Mouse (Mus musculus) CH12.LX (cell line): ENCODE data around the gene Tlcd1. TPM values are rescaled to one million over a fixed set of nuclear protein-coding genes. Genes with fewer than 3 reads are reported as not detected.
A peak's percentile ranks its signal among the peaks of the same experiment; 100 is the strongest.
"Not testable (repeated sequence)": the region's sequence is repeated elsewhere in the genome, so short reads cannot be mapped to it uniquely, and the experiment has no call there.

ENCODE experiments used
- DNase-seq: peaks from one replicate; pipeline ENCODE4 v3.0.0-alpha.2; 2013; ENCODE audit errors: extremely low read depth
- H3K27ac ChIP-seq: 2 replicates; pipeline ENCODE4 v1.5.1; 2012; ENCODE audit warnings: low read depth, mild to moderate bottlenecking, control low read depth, moderate library complexity; ENCODE audit not compliant: insufficient read depth
- H3K27me3 ChIP-seq: replicated peaks from 2 replicates; pipeline ENCODE3; 2012; ENCODE audit warnings: inconsistent platforms
- H3K36me3 ChIP-seq, 2 experiments: replicated peaks in 1 of 2; 2 replicates each; pipeline versions ENCODE3 to v1.6.1; 2012; ENCODE audit warnings: inconsistent platforms in 1 of 2, low read length in 1 of 2, mild to moderate bottlenecking in 1 of 2, mixed read lengths in 1 of 2, moderate library complexity in 1 of 2; ENCODE audit not compliant: control insufficient read depth in 1 of 2, insufficient read depth in 1 of 2
- H3K4me1 ChIP-seq, 2 experiments: 2 replicates each; pipeline ENCODE4 v1.6.1; 2012; ENCODE audit warnings: inconsistent platforms in 1 of 2, moderate library complexity in 1 of 2; ENCODE audit not compliant: insufficient read depth in 2 of 2, control insufficient read depth in 1 of 2
- H3K4me2 ChIP-seq: 2 replicates; pipeline ENCODE4 v1.6.1; 2012; ENCODE audit warnings: low read depth, mild to moderate bottlenecking, control low read depth; ENCODE audit not compliant: poor library complexity, insufficient read depth, severe bottlenecking
- H3K4me3 ChIP-seq, 3 experiments: fragments of 150-350 bp in 1 of 3; sonication (generic) in 1 of 3; replicated peaks in 1 of 3; 2 replicates each; pipeline versions ENCODE3 to v1.5.1; 2011 to 2012; ENCODE audit warnings: low read depth in 2 of 3, low read length in 2 of 3, mild to moderate bottlenecking in 2 of 3, moderate library complexity in 2 of 3, control low read depth in 1 of 3, improper control_type of control experiment in 1 of 3, inconsistent platforms in 1 of 3, mixed read lengths in 1 of 3; ENCODE audit not compliant: poor library complexity in 1 of 3
- H3K79me2 ChIP-seq: replicated peaks from 2 replicates; pipeline ENCODE4 v1.6.1; 2012; ENCODE audit warnings: mild to moderate bottlenecking, moderate library complexity; ENCODE audit not compliant: control insufficient read depth, poor library complexity, insufficient read depth, severe bottlenecking; ENCODE audit errors: extremely low read depth
- H3K9ac ChIP-seq: 2 replicates; pipeline ENCODE4 v1.6.1; 2012; ENCODE audit warnings: low read depth, mild to moderate bottlenecking, control low read depth, moderate library complexity; ENCODE audit not compliant: insufficient read depth
- H3K9me3 ChIP-seq: replicated peaks from 2 replicates; pipeline ENCODE3; 2012; ENCODE audit warnings: low read length, inconsistent platforms, mixed read lengths
- CTCF ChIP-seq, 2 experiments: IDR thresholded peaks in 1 of 2; conservative IDR thresholded peaks in 1 of 2; 2 replicates each; pipeline ENCODE4 v1.5.1; 2011 to 2012; ENCODE audit warnings: low read depth in 2 of 2, low read length in 2 of 2, improper control_type of control experiment in 1 of 2, inconsistent platforms in 1 of 2, mild to moderate bottlenecking in 1 of 2, moderate library complexity in 1 of 2
- EP300 ChIP-seq: IDR thresholded peaks from 2 replicates; pipeline ENCODE4 v1.6.1; 2011; ENCODE audit warnings: low read length, improper control_type of control experiment
- ETS1 ChIP-seq: conservative IDR thresholded peaks from 2 replicates; pipeline ENCODE4 v1.6.1; 2012; ENCODE audit warnings: low read depth, mild to moderate bottlenecking, inconsistent platforms, low read length, improper control_type of control experiment, moderate library complexity
- GABPA ChIP-seq: IDR thresholded peaks from 2 replicates; pipeline ENCODE4 v1.6.1; 2012; ENCODE audit warnings: low read depth, low read length, improper control_type of control experiment, inconsistent platforms; ENCODE audit not compliant: insufficient replicate concordance
- HCFC1 ChIP-seq: IDR thresholded peaks from 2 replicates; pipeline ENCODE4 v1.6.1; 2012; ENCODE audit warnings: low read depth, mild to moderate bottlenecking, inconsistent platforms, low read length, improper control_type of control experiment
- IRF4 ChIP-seq: IDR thresholded peaks from 2 replicates; pipeline ENCODE4 v1.6.1; 2014; ENCODE audit warnings: low read depth, mild to moderate bottlenecking, inconsistent platforms, low read length, improper control_type of control experiment
- KAT2A ChIP-seq: IDR thresholded peaks from 2 replicates; pipeline ENCODE4 v1.6.1; 2012; ENCODE audit warnings: low read length, improper control_type of control experiment, inconsistent platforms; ENCODE audit not compliant: insufficient replicate concordance
- MEF2A ChIP-seq: IDR thresholded peaks from 2 replicates; pipeline ENCODE4 v1.6.1; 2014; ENCODE audit warnings: low read depth, mild to moderate bottlenecking, inconsistent platforms, low read length, improper control_type of control experiment, borderline replicate concordance
- MYC ChIP-seq: IDR thresholded peaks from 2 replicates; pipeline ENCODE4 v1.6.1; 2011; ENCODE audit warnings: low read depth, mild to moderate bottlenecking, improper control_type of control experiment, low read length
- NELFE ChIP-seq: IDR thresholded peaks from 2 replicates; pipeline ENCODE4 v1.6.1; 2011; ENCODE audit warnings: low read depth, low read length, improper control_type of control experiment
- POLR2A ChIP-seq: IDR thresholded peaks from 2 replicates; pipeline ENCODE4 v1.6.1; 2011; ENCODE audit warnings: low read depth, mild to moderate bottlenecking, improper control_type of control experiment, low read length
- POLR2AphosphoS2 ChIP-seq: IDR thresholded peaks from 2 replicates; pipeline ENCODE4 v1.6.1; 2011; ENCODE audit warnings: low read depth, low read length, improper control_type of control experiment
- TBP ChIP-seq: conservative IDR thresholded peaks from 2 replicates; pipeline ENCODE4 v1.6.1; 2011; ENCODE audit warnings: low read depth, low read length, improper control_type of control experiment
- USF1 ChIP-seq: IDR thresholded peaks from 2 replicates; pipeline ENCODE4 v1.6.1; 2014; ENCODE audit warnings: low read depth, mild to moderate bottlenecking, inconsistent platforms, low read length, improper control_type of control experiment
- USF2 ChIP-seq: conservative IDR thresholded peaks from 2 replicates; pipeline ENCODE4 v1.6.1; 2011; ENCODE audit warnings: low read depth, low read length, improper control_type of control experiment
- dilution Hi-C: fragments of 300-500 bp; cut with MboI; formaldehyde crosslinking; loops from 2 replicates; pipeline ENCODE4 v1.14.3; 2020; ENCODE audit warnings: low sequenced_read_pairs; ENCODE audit not compliant: extremely low pct_unique_long_range_greater_than_20kb, extremely low pct_ligation_motif_present
- in situ Hi-C: fragments of 300-500 bp; cut with MboI; formaldehyde crosslinking; loops from 3 replicates; pipeline ENCODE4 v1.14.3; 2019; ENCODE audit warnings: low sequenced_read_pairs, low pct_ligation_motif_present, low pct_unique_long_range_greater_than_20kb, mixed read lengths
- polyA plus RNA-seq: library from polyadenylated mRNA; unstranded; fragments of >175 nt; gene quantifications from 2 replicates; pipeline ENCODE4 v1.2.1, GENCODE M21; 2012; ENCODE audit warnings: low read depth; ENCODE audit not compliant: insufficient read length
- total RNA-seq, 2 experiments: library from RNA; depleted of rRNA; stranded (reverse); fragments of 300-350 nt in 1 of 2; fragments of >200 nt in 1 of 2; gene quantifications; 2 replicates each; pipeline ENCODE4 v1.2.3; 2012 to 2014

Gene Tlcd1
- total and polyA plus RNA-seq, 3 experiments, result 15.6 to 20.3 (median 16.4) TPM

DNA sequence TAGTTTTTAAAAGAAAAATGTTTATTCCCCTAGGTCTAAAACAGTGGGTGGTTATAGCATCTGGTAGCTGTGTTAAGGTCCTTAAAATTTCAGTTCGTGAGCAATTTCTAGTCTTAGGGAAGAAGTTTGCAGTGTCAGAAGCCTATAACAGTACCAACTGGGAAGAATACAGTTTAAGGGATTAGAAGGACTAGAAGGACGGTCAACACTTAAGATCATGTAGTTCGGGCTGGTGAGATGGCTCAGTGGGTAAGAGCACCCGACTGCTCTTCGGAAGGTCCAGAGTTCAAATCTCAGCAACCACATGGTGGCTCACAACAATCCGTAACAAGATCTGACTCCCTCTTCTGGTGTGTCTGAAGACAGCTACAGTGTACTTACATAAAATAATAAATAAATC, 8.2 kb downstream of the Tlcd1 start:
- in situ Hi-C loops, result loop anchor here (5.0 kb wide), 1 partner anchor 48 kb away; no protein-coding TSS in a partner anchor
- not testable (repeated sequence) for H3K9me3 ChIP-seq, DNase-seq
- H3K4me1 ChIP-seq, result peaks cover 13 to 31% of the 10 kb centered on the region in 2 experiments
- TF ChIP-seq TBP, result peak; percentile 71; the same call in 1 of the 2 replicates
- TF ChIP-seq, all 38 proteins: peak for 1; not testable (repeated sequence) for 37
- H3K36me3 ChIP-seq, result peaks cover 21 to 29% of the 10 kb centered on the region in 2 experiments
- dilution Hi-C loops, H3K4me3 ChIP-seq, H3K9ac ChIP-seq, H3K4me2 ChIP-seq, H3K27me3 ChIP-seq, H3K27ac ChIP-seq: not testable (repeated sequence)
- peaks cover 34% of the 10 kb centered on the region for H3K79me2 ChIP-seq

DNA sequence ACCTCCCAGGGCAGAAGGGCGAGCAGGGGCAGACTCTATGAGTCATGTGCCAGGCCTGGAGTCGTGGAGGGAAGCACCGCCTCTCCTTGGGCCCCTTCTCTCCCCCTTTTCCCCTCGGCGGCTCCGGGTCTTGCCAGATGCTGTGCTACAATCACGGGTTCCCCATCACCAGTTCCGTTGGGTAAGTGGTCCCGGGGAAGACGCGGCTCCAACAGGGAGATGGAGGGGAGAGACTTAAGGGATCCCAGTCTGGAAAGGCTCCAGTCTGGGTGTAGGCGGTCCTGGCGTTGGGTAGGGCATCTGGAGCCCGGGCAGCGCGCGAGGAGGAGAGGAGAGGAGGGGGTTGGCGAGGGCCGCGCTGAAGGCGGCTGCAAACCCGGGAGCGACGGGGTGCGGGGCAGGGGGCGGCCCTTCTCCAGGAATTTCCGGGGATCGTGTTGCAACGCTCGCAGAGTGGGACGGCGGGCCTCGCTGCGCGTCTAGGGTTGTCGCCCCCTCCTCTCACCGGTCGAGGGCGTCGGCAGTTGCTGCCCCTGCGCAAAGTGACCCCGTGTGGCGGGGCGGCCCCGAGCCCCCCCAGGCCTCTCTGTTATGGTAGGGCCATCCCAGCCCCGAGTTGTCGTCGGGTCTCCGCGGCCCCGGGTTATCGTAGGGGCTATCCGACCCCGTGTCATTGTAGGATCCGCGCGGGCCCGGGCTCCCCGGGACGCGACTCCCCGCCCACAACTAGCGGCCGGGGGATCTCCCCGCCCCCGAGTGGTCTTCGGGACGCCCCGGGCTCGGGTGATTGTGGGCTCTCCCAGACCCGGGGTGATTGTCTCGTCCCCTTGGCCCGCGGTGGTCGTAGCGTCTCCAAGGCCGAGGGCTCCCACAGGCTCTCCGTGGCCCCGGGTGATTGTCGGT, 12.1 kb downstream of the Tlcd1 start, which contains the start of gene Rab34:
Gene Rab34 (plus strand): TSS at position 100 of the 903 bp plus-strand sequence.
- no peak for DNase-seq
- Histone ChIP-seq H3K27me3 (peaks cover 16% of the 10 kb centered on the region), H3K27ac (no peak within 1 kb of the TSS), H3K4me1 (peaks cover 0 to 7% of the 10 kb centered on the region in 2 experiments; a peak in 1 of 4 replicates), H3K4me2 (no peak within 1 kb of the TSS), H3K36me3 (no peaks in the 10 kb centered on the region), H3K4me3 (no peak within 1 kb of the TSS), H3K9ac (no peak within 1 kb of the TSS), H3K79me2 (no peaks in the 10 kb centered on the region), H3K9me3 (peaks cover 8% of the 10 kb centered on the region)
- no peak for TF ChIP-seq MEF2A
- no peak for TF ChIP-seq NELFE
- no peak for TF ChIP-seq HCFC1
- TF ChIP-seq POLR2A, result no peak
- no peak for TF ChIP-seq POLR2AphosphoS2
- no peak for TF ChIP-seq ETS1
- dilution Hi-C loops (no loop called here), in situ Hi-C loops (loop anchor here (5.0 kb wide), 1 partner anchor 44 kb away; no protein-coding TSS in a partner anchor)

DNA sequence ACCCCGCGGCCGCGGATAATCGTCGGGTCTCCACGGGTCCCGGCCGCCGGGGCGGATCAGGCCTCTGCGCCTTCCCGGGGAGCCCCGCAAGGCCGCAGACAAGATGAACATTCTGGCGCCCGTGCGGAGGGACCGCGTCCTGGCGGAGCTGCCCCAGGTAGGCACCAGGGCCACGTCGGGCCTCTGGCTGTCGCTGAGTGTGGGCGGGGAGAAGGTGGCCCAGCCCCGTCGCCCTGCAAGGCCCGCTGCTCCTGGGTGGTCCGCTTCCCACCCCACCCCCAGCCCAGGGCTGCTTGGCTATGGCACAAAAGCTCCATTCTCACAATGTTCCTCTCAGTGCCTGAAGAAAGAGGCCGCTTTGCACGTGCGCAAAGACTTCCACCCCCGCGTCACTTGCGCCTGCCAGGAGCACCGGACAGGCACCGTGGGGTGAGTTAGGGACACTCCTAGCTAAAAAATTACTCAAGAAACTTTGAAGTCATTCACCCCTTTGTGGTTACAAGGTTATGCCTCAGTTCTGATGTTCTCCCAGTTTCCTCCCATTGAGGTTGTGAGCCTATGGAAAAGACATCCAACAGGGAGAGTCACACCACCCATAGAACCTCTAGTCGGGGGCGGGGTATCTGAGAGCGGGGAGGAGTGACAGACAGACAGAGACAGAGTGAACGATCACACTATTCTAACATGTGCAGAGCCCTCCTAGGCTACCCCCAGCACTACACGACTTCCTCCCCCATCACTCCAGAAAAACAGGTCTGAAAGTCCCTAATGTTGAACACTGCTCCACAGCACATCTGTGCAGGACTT, 12.9 kb downstream of the Tlcd1 start:
- H3K36me3 ChIP-seq, result no peaks in the 10 kb centered on the region
- H3K9me3 ChIP-seq, result peaks cover 12% of the 10 kb centered on the region
- in situ Hi-C loops (loop anchor here (5.0 kb wide), 1 partner anchor 43 kb away; no protein-coding TSS in a partner anchor), dilution Hi-C loops (no loop called here)
- no peak overlapping the region for H3K4me2 ChIP-seq
- H3K27ac ChIP-seq, result no peak overlapping the region
- H3K9ac ChIP-seq, result no peak overlapping the region
- TF ChIP-seq IRF4 (no peak), EP300 (no peak), HCFC1 (no peak), CTCF (conservative IDR thresholded peaks at IDR 0.05 in 1 of 2, IDR thresholded peaks at IDR 0.05 in 1 of 2; ENCODE audit: low read depth in 2 of 2, low read length in 2 of 2) (no peak), USF2 (no peak), GABPA (no peak), USF1 (no peak), KAT2A (no peak), MYC (no peak)
- peaks cover 0 to 3% of the 10 kb centered on the region in 2 experiments; a peak in 1 of 4 replicates for H3K4me1 ChIP-seq
- no peak overlapping the region for H3K4me3 ChIP-seq
- H3K27me3 ChIP-seq, result peaks cover 19% of the 10 kb centered on the region
- no peaks in the 10 kb centered on the region for H3K79me2 ChIP-seq
- DNase-seq, result no peak
